Mouse (Mus musculus) v-Abl transformed pro-B cells (cell line): ENCODE measurements at regions not wholly inside any gene's neighbourhood (a gene's known extent, or its start where the extent isn't known, plus 50 kb on each side); places are given as distances from the start of the nearest gene placed in this dataset.

Source experiments
- in situ Hi-C, 2 experiments: fragments of 400-800 bp; cut with MboI; formaldehyde crosslinking; loops; one replicate each; pipeline ENCODE4 v1.15.1; 2025; ENCODE audit not compliant: unreplicated experiment in 2 of 2

GRCm38 (mm10) chr3:147919701-147920100 lies 1067.5 kb downstream of the Ttll7 start:
- in situ Hi-C loops: no loop called here

GRCm38 (mm10) chr3:147919146-147919545 lies 1067.0 kb downstream of the Ttll7 start:
- in situ Hi-C loops: no loop called here

DNA sequence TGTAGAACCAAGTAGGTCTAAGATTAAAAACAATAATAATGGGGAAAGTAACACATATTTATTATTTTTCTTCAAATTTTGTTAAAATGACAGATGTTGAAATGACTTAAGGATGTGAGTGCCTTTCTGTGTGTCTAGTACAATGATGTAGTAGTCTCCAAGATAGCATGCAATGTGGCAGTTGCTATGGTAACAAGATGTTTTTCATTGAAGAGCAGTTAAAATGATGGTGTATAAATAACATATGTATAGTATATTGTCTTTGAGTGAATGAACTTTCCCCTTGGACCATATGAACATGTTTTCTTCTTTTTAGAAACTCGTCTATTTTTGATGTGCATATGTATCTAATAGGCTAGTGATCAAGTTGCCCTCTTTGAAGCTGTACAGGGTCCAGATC lies 1044.6 kb downstream of the Ttll7 start:
- in situ Hi-C loops: no loop called here

DNA sequence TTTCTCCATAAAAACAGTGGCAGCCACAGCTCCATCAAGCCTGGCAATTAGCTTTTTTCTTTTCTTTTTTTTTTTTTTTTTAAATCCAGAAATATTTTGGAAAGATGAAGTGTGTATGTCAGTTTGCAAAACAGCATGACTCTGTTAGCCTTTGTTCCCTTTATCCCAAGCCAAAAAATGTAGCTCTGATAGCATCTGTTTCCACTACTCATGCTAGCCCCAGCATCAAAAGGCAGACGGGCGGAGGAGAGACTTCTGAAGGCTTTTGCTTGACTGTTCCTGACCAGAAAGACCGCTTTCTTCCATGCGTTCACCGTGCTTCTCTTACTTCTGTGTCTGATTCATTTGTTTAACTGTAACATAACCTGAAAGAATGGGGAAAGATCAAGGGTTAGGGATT lies 1039.5 kb downstream of the Ttll7 start:
- in situ Hi-C loops: no loop called here

DNA sequence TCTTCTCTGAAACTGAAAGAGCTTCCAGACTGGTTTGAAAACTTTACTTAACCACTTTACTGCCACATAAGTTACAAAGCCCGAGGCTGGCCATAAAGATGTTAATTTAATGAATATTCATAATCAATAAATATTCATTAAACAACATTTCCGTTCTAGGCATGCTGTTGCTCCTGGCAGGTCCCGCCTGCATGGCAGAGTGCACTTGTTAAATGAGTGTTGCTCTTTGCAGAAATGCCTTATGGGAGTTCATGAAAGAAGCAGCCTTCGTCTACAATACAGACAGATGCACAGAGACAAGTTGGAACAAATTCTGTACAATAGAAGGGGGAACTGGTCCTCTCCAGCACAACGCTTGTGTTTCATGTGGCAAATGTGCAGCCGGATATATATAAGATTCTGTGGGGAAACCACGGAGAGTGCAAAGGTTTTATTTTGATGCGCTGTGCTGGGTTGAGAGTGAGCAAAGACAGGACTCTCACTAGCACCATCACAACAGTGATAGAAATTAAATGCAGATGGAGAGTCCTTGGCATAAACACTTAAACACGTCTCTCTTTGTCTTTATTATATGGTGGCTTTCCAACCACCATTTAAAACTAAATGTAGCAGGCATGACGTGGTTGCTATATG lies 1034.2 kb downstream of the Ttll7 start:
- in situ Hi-C loops: no loop called here

- in situ Hi-C loops: no loop called here
Observed at GRCm38 (mm10) chr3:147882936-147883645, 1030.9 kb downstream of the Ttll7 start.

- in situ Hi-C loops: no loop called here
Observed at GRCm38 (mm10) chr3:147878690-147879089, 1026.5 kb downstream of the Ttll7 start.

DNA sequence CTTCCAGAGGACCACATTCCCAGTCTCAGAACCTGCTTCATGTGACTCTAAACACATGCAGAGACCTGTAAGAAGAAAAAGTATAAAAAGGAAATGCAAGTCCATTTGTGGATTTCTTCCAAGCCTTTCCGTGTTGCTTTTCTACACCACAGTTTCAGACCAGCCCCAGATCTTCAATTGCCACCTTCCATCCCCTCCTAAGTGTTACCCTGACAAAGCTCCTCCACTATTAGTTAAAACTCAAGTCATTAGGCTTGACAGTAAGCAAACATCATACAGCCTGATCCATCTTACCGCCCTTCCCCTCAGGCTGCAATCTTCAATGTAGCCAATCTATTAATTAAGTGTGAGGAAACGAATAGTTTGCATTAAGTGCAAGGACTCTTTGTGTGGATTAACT lies 1016.1 kb downstream of the Ttll7 start:
- in situ Hi-C loops: no loop called here

DNA sequence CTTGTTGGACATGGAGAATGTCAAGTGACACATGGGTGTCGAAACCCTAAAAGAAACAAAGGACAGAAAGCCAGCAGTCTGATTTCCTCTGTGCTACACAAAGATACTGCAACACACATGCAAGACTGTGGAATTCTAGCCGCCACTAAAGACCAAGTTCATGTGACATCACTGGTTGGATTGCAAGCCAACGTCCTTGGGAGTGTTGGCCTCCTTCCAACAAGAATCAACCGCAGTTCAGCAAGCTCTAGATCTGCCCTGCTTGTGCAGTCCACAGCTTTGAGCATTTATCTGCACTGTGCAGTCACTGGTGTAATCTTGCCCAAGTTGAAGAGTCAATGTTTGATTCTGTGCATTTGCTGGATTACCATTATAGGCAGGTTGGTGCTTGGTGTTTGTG lies 1001.2 kb downstream of the Ttll7 start:
- in situ Hi-C loops: no loop called here

DNA sequence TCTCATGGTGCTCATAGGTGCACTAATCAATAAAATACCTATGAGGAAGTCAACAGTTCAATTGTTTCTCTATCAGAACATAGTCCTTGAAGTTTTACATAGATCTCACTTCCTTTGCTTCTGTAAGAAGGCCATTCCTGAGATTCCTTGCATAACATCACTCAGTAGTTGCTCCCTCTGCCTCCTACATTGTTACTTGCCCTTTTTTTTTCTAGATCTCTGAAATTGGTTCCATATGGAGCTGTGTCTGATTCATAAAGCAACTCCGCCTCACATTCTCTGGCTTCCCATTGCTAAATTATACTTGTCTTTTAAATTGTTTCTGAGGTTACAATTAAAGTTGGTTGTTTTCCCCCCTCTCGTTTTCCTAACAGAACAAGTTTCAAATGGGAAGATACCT lies 1000.7 kb downstream of the Ttll7 start:
- in situ Hi-C loops: no loop called here

GRCm38 (mm10) chr3:147841357-147841756 lies 989.2 kb downstream of the Ttll7 start:
- in situ Hi-C loops: no loop called here

- in situ Hi-C loops: no loop called here
Observed at GRCm38 (mm10) chr3:147838816-147839215, 986.6 kb downstream of the Ttll7 start.

DNA sequence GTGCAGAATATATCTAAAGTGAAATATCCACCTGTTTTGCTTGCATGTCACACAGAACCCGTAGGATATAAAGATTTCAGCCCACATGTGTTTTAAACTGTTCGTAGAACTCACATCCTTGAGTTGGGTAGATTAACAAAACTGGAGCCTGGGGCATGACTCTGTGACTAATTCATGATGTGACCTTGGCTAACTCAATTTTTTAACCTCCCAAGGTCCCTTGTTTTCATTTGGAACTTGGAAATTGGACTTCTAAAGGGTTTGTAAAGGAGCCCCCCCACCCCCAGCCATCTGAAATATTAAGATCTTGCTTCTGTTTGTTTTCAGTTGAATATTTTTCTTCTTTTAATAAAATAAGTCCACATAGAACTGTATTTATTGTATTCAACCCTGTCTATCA lies 983.5 kb downstream of the Ttll7 start:
- in situ Hi-C loops: no loop called here

DNA sequence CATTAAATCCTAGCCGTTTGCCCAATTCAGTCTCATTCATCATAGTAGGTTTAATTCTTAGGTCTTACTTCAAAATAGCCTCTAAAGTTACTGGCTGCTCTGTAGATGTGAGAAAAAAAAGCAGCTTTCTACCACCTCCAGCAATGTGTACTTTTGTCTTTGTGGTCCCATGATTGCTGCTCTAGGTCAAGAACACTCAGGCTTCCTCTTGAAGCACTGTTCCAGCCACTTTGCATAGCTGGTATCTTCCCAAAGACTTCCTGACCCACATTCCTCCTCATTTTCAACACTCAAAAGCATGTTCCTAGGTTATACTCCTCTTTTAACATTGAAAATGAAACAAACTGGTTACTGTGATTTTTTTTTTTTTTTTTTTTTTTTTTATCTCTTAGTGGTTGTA lies 973.2 kb downstream of the Ttll7 start:
- in situ Hi-C loops: no loop called here

- in situ Hi-C loops: no loop called here
Observed at GRCm38 (mm10) chr3:147824451-147824850, 972.3 kb downstream of the Ttll7 start.

DNA sequence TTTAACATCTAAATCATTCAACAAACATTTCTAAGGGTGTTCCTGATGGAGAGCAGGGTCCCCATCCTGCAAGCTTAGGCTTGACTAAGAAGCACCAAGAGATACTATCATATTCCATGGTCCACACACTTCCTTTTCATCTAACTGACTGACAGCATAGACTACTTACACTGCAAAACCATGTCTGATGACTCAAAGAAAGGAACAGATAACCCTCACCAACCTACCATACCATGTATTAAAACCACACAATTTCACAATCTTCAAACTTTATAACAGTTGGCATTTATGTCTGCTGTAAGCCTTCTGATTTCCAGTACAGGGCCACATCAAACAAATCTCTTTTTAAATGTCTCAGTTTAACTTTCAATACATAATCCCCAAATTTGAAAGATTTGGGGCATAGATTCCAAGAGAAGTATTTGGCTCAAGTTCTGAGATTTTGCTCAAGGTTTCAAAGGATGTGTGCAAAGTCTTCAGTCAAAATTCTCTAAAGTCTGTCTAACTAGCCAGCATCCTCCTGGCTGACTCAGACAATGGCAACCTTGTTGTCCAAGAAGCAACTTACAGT lies 962.0 kb downstream of the Ttll7 start:
- in situ Hi-C loops: no loop called here

DNA sequence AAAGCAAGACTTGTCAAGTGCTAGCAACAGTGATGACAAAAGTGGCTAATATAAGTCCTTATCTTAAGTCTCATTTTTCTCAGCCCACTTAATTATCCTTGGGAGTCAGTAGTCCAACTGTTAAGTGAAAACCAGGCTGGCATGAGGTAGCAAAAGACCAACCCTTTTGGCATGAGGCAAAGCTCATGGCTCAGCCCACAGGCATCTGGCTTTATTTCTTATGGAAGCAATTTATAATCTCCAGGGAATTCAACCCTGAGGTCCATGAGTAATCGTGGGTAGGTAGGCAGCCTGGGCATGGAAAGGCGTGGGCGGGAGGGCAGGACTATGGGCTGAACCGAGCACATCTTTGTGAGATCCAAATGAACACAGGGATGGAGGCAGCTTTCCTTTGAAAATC lies 950.4 kb downstream of the Ttll7 start:
- in situ Hi-C loops: no loop called here

- in situ Hi-C loops: no loop called here
Observed at GRCm38 (mm10) chr3:147796524-147796923, 944.4 kb downstream of the Ttll7 start.

GRCm38 (mm10) chr3:147795116-147795515 lies 942.9 kb downstream of the Ttll7 start:
- in situ Hi-C loops: no loop called here

- in situ Hi-C loops: no loop called here
Observed at GRCm38 (mm10) chr3:147786555-147786954, 934.4 kb downstream of the Ttll7 start.

- in situ Hi-C loops: no loop called here
Observed at GRCm38 (mm10) chr3:147750842-147751191, 898.6 kb downstream of the Ttll7 start.
